Mouse (Mus musculus): ENCODE results near the gene Uhrf2.
A peak's percentile ranks its signal among the peaks of the same experiment; 100 is the strongest.
"Not testable (repeated sequence)": the region's sequence is repeated elsewhere in the genome, so short reads cannot be mapped to it uniquely, and the experiment has no call there.

Uhrf2 gene

GRCm38 (mm10) chr19:30029894-30030635, at the start of gene Uhrf2:
Gene Uhrf2 (plus strand): TSS chr19:30030513.
- peak; percentile 97 for DNase-seq (ENCODE audit: low read depth)

- peak; percentile 39 for DNase-seq (ENCODE audit: low read depth)
These were observed 45.9 kb upstream of the Uhrf2 start for GRCm38 (mm10) chr19:29984208-29985005.

- DNase-seq (ENCODE audit: low read depth) = no peak
These were observed 43.7 kb upstream of the Uhrf2 start for GRCm38 (mm10) chr19:29986464-29987091.

GRCm38 (mm10) chr19:30000406-30001365, 29.6 kb upstream of the Uhrf2 start:
- no peak for DNase-seq (ENCODE audit: low read depth)

- no peak for DNase-seq (ENCODE audit: low read depth)
These were observed 28.8 kb upstream of the Uhrf2 start for GRCm38 (mm10) chr19:30001550-30001949.

- DNase-seq (ENCODE audit: low read depth) = no peak
These were observed 26.7 kb upstream of the Uhrf2 start, which contains the start of gene Trpd52l3 for GRCm38 (mm10) chr19:30003621-30004020. Gene Trpd52l3 (plus strand): TSS chr19:30003790.

- DNase-seq (ENCODE audit: low read depth) = no peak
These were observed 23.9 kb upstream of the Uhrf2 start for GRCm38 (mm10) chr19:30006371-30006770.

- no peak for DNase-seq (ENCODE audit: low read depth)
These were observed 19.6 kb upstream of the Uhrf2 start for GRCm38 (mm10) chr19:30010520-30011296.

GRCm38 (mm10) chr19:30014331-30014730, 16.0 kb upstream of the Uhrf2 start:
- no peak for DNase-seq (ENCODE audit: low read depth)

- peak; percentile 63 for DNase-seq (ENCODE audit: low read depth)
These were observed 14.2 kb upstream of the Uhrf2 start for GRCm38 (mm10) chr19:30016156-30016555.

- DNase-seq (ENCODE audit: low read depth) = not testable (repeated sequence)
These were observed 6.9 kb upstream of the Uhrf2 start for GRCm38 (mm10) chr19:30023419-30023818.

- no peak for DNase-seq (ENCODE audit: low read depth)
These were observed 1.2 kb upstream of the Uhrf2 start for GRCm38 (mm10) chr19:30029002-30029710.

- peak; percentile 63 for DNase-seq (ENCODE audit: low read depth)
These were observed 539 bp downstream of the Uhrf2 start for GRCm38 (mm10) chr19:30030636-30031467.

GRCm38 (mm10) chr19:30031468-30031931, 1.2 kb downstream of the Uhrf2 start:
- peak; percentile 95 for DNase-seq (ENCODE audit: low read depth)

GRCm38 (mm10) chr19:30032206-30032605, 1.9 kb downstream of the Uhrf2 start:
- DNase-seq (ENCODE audit: low read depth) = peak; percentile 63

- no peak for DNase-seq (ENCODE audit: low read depth)
These were observed 5.0 kb downstream of the Uhrf2 start for GRCm38 (mm10) chr19:30035361-30035760.

GRCm38 (mm10) chr19:30043691-30044090, 13.4 kb downstream of the Uhrf2 start:
- DNase-seq (ENCODE audit: low read depth) = no peak

- DNase-seq (ENCODE audit: low read depth) = no peak
These were observed 14.3 kb downstream of the Uhrf2 start for GRCm38 (mm10) chr19:30044630-30045029.

GRCm38 (mm10) chr19:30045857-30046256, 15.5 kb downstream of the Uhrf2 start:
- peak; percentile 28 for DNase-seq (ENCODE audit: low read depth)

Data from NIH3T3 (cell line).